Mouse (Mus musculus): Measurements from ENCODE around the gene Mettl9.
"Not testable (repeated sequence)": the region's sequence is repeated elsewhere in the genome, so short reads cannot be mapped to it uniquely, and the experiment has no call there.

Mettl9 gene

GRCm38 (mm10) chr7:121033856-121034652, at the start of gene Mettl9:
Gene Mettl9, plus strand, starts transcription at chr7:121034445.
- DNase-seq (ENCODE audit: low spot score), result peak; percentile 95

GRCm38 (mm10) chr7:120991191-120991590, 43.1 kb upstream of the Mettl9 start:
- no peak for DNase-seq (ENCODE audit: low spot score)

GRCm38 (mm10) chr7:120999021-120999530, 35.2 kb upstream of the Mettl9 start:
- DNase-seq (ENCODE audit: low spot score), result no peak

- no peak for DNase-seq (ENCODE audit: low spot score)
Measured at GRCm38 (mm10) chr7:121000065-121000822, 34.0 kb upstream of the Mettl9 start.

- no peak for DNase-seq (ENCODE audit: low spot score)
Measured at GRCm38 (mm10) chr7:121001879-121002278, 32.4 kb upstream of the Mettl9 start.

GRCm38 (mm10) chr7:121002407-121002928, 31.8 kb upstream of the Mettl9 start:
- DNase-seq (ENCODE audit: low spot score), result no peak

GRCm38 (mm10) chr7:121003793-121004418, 30.3 kb upstream of the Mettl9 start:
- no peak for DNase-seq (ENCODE audit: low spot score)

GRCm38 (mm10) chr7:121011794-121012689, 22.2 kb upstream of the Mettl9 start:
- DNase-seq (ENCODE audit: low spot score), result no peak

- no peak for DNase-seq (ENCODE audit: low spot score)
Measured at GRCm38 (mm10) chr7:121014486-121014885, 19.8 kb upstream of the Mettl9 start.

GRCm38 (mm10) chr7:121018778-121019177, 15.5 kb upstream of the Mettl9 start:
- no peak for DNase-seq (ENCODE audit: low spot score)

GRCm38 (mm10) chr7:121020277-121020676, 14.0 kb upstream of the Mettl9 start:
- DNase-seq (ENCODE audit: low spot score), result no peak

GRCm38 (mm10) chr7:121025221-121026008, 8.8 kb upstream of the Mettl9 start:
- DNase-seq (ENCODE audit: low spot score), result no peak

GRCm38 (mm10) chr7:121026300-121026699, 7.9 kb upstream of the Mettl9 start:
- no peak for DNase-seq (ENCODE audit: low spot score)

- DNase-seq (ENCODE audit: low spot score), result not testable (repeated sequence)
Measured at GRCm38 (mm10) chr7:121029947-121030346, 4.3 kb upstream of the Mettl9 start.

GRCm38 (mm10) chr7:121034701-121035141, 476 bp downstream of the Mettl9 start:
- no peak for DNase-seq (ENCODE audit: low spot score)

GRCm38 (mm10) chr7:121035161-121035721, 996 bp downstream of the Mettl9 start:
- peak; percentile 63 for DNase-seq (ENCODE audit: low spot score)

GRCm38 (mm10) chr7:121040595-121040994, 6.3 kb downstream of the Mettl9 start:
- DNase-seq (ENCODE audit: low spot score), result no peak

GRCm38 (mm10) chr7:121041989-121042388, 7.7 kb downstream of the Mettl9 start:
- no peak for DNase-seq (ENCODE audit: low spot score)

GRCm38 (mm10) chr7:121043004-121043403, 8.8 kb downstream of the Mettl9 start:
- no peak for DNase-seq (ENCODE audit: low spot score)

- DNase-seq (ENCODE audit: low spot score), result no peak
Measured at GRCm38 (mm10) chr7:121043510-121043909, 9.3 kb downstream of the Mettl9 start.
